Mouse (Mus musculus): Measurements from ENCODE around the gene Coa7.
"Not testable (repeated sequence)": the region's sequence is repeated elsewhere in the genome, so short reads cannot be mapped to it uniquely, and the experiment has no call there.

Coa7 gene

GRCm38 (mm10) chr4:108344631-108345083 lies 16.7 kb downstream of the Coa7 start:
- no peak for DNase-seq

- DNase-seq: no peak
These were observed 17.9 kb downstream of the Coa7 start for GRCm38 (mm10) chr4:108345826-108346225.

DNA sequence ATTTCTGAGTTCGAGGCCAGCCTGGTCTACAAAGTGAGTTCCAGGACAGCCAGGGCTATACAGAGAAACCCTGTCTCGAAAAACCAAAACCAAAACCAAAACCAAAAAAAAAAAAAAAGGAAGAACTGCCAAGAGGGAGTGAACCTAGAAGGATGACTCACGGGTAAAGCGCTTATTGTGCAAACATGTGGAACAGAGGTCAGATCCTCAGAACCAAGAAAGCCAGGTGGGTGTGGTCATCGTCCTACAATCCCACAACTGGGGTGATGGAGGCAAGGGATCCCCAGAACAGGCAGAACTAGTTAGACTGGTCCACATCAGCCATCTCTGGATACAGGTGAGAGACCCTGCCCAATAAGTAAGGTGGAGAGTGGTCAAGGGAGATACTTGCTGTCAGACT lies 19.2 kb downstream of the Coa7 start:
- no peak for DNase-seq

GRCm38 (mm10) chr4:108348256-108348875 lies 20.4 kb downstream of the Coa7 start:
- no peak for DNase-seq

- no peak for DNase-seq
These were observed 21.1 kb downstream of the Coa7 start for GRCm38 (mm10) chr4:108349064-108349463.

- DNase-seq: no peak
These were observed 22.1 kb downstream of the Coa7 start for GRCm38 (mm10) chr4:108349836-108350547.

DNA sequence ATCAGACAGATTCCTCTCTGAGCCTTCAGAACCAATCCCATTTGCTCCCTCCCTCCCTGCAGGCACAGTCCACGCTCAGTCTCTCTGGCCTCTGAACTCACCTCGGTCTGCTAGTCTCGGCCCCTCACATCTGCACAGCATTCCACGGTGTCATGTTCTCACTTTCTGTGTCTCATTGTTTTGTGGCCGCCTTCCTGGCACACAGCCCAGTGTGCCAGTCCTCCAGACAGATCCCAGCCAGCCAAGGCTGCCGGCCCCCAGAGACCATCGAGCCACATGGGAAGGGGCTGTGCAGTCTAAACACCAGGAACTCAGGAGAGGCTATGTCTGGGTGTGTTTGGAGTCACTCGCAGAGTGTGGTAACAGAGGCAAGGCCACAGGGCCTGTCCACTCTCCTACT lies 22.9 kb downstream of the Coa7 start:
- DNase-seq: no peak

- DNase-seq: not testable (repeated sequence)
These were observed 25.7 kb downstream of the Coa7 start for GRCm38 (mm10) chr4:108353591-108353990.

GRCm38 (mm10) chr4:108357458-108357857 lies 29.5 kb downstream of the Coa7 start:
- no peak for DNase-seq

- DNase-seq: no peak
These were observed 30.6 kb downstream of the Coa7 start for GRCm38 (mm10) chr4:108358498-108358897.

DNA sequence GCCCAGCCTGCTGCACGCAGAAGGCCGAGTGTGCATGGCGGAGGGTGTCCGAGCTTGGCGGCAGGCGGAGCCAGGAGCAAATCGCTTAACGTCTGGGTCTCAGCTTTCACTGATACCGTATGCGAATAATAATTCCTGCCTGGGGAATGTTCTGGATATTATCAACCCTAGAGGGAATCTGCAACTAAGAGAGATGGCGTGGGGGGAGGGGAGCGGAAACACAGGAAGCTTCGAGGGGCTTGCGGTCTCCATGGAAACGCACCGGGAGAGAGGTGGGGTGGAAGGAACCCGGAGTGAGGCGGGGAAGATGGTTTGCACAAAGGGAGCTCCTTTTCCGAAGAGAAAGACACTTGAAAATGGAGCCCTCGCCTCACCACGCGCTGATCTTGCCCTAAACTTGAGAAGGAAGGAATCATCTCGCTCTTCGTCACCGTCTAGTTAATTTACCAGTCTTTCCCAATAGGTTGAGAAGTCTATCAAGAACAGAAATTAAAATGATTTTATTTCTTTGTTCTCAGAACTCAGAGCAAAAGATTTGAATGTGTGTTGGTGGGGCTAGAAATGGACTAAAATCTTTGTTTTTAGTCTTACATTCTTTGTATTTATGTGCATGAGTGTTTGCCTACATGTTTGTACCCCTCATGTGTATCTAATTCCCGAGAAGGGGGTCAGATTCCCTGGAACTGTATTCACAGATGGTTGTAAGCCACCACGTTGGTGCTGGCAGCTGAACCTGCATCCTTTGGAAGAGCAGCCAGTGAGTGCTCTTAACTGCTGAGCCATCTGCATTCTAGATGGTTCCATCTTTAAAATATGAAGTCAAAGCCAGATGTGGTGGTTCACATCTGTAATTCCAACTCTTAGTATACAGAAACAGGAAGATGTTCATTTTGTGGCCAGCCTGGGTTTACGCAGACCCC lies 32.5 kb downstream of the Coa7 start:
- peak; percentile 86 for DNase-seq

- DNase-seq: no peak
These were observed 34.7 kb downstream of the Coa7 start for GRCm38 (mm10) chr4:108362321-108363261.

DNA sequence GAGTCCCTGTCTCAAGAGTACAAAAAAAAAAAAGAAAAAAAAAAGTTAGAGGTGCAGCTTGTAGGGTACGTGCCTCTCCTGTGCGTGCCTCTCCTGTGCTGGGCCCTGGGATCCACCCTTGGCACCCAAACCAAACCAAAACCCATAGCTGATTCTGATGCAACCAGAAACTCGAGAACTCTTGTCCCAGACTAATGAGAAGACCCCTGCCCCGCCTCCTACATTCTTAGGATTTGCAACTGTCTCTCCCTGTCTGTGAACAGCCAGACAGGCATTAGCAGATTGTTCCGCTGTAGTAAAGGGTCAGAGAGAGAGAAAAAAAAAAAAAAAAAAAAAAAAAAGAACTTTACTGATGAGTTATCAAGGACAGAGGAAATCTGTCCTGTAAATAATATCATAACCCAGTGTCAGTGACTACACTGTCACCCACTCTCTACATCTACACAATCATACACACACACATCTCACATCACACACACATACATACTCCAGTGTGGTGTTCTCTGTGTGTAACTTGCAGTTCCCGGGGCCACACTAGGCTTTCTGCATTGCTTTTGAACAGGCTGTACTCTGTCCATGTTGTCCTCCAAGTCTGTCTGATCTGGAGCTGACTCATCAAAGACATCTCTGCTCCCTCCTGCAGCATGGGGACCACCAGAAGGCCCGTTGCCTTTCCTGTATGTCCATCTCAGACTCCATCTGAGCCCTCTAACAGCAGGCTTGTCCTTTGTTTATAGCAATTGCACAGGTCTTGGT lies 35.6 kb downstream of the Coa7 start:
- no peak for DNase-seq

- DNase-seq: no peak
These were observed 36.2 kb downstream of the Coa7 start for GRCm38 (mm10) chr4:108364111-108364476.

DNA sequence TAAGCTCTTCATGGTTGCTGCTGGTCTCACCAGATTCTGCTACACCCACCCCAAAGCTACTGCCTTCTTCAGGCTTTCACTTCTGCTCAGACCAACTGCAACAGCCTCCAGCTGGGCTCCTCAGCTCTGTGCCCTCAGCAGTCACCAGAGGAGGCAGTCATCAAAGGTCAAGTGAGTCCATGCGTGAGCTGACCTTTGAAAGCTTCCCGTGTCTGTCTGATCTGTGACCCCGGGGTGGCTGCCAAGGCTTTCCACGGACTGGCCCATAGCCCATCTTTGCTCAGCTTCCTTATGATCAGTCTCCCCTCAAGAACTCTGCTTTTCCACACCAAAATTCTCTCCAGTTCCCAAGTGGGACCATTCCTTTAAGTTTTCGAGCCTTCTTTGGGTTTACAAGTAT lies 41.3 kb downstream of the Coa7 start:
- DNase-seq: no peak

GRCm38 (mm10) chr4:108370409-108370808 lies 42.5 kb downstream of the Coa7 start:
- DNase-seq: no peak

DNA sequence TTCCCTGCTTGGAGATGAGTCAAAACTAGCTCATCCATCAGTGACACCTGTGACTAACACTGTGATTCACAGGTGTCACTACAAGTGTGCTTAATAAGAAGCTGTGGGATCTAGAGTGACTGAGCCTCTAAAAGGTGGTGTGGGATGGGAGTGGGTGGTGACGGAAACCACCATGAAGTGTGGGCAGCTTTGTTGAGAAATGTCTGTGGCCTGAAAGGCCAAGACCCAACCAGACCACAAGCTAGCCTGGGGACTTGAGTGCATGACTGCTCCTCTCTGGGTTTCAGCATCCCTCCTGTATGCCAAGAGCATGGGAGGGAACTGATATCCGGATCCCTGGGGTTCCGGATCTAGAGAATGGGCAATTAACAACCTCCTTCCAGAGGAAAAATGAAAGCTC lies 43.5 kb downstream of the Coa7 start:
- DNase-seq: no peak

DNA sequence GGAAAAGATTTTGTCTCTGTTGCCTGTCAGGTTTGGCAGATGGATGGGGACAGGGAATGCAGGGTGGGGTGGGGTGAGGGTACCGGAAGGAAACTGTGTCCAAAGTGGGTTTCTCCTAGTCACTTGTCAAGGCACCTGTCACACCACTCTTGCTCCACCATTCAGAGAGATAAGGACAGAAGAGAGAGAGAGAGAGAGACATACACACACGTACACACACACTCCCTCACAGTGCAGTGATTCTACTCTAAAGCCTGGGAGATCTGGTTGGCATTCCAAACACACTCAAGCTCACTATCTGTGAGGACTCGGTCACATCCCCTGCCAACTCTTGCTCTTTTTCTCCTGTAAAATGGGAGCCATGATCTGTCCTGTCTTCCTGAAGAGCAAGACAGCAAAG lies 44.2 kb downstream of the Coa7 start:
- DNase-seq: no peak

- DNase-seq: no peak
These were observed 51.5 kb downstream of the Coa7 start for GRCm38 (mm10) chr4:108379476-108379875.

- no peak for DNase-seq
These were observed 52.2 kb downstream of the Coa7 start for GRCm38 (mm10) chr4:108380146-108380545.

DNA sequence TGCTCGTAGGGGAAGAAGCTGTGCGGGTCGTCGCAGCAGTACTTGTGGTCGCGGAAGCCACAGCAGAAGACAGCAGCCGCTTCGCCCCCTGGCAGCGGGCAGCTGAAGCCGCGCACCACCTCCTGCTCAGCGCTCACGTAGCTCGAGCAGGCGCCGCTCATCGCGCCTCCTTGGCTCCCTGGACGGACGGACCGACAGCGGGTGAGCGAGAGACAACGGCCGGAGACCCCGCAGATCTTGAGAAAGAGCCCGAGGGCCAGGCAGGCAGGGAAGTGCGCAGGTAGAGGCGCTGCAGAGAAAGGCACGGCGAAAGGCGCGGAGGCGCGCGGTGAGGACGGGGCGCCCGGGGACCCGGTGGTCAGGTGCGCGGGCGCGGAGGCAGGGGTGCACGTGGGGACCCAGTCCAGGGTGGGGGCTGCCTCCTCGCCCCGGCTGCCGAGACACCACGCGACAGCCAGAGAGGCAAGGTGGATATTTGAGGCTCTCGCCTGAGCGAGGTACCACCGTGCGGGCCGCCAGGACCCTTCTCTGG lies 55.3 kb downstream of the Coa7 start, which contains the start of gene Shisal2a:
Gene Shisal2a, minus strand, starts transcription at position 167 of the 532 bp plus-strand sequence.
- DNase-seq: no peak

Measured in right cerebral cortex, postnatal 14 days (tissue).